Mouse (Mus musculus) forebrain, embryonic 16.5 days (tissue): Measurements from ENCODE around the gene Plin5. TPM values are rescaled to one million over a fixed set of nuclear protein-coding genes. Genes with fewer than 3 reads are reported as not detected.

Experiments
- ATAC-seq: fragments of 200-750 bp; cut with Nextera tagmentation; 2 replicates; pipeline ENCODE4 v1.8.0; 2017; ENCODE audit warnings: mild to moderate bottlenecking, moderate library complexity
- H3K27ac ChIP-seq: fragments of 300-500 bp; sonication (generic); 2 replicates; pipeline ENCODE4 v1.5.1; 2014; ENCODE audit warnings: low read length, control low read depth
- H3K27me3 ChIP-seq: fragments of 300-500 bp; sonication (generic); replicated peaks from 2 replicates; pipeline ENCODE4 v1.6.1; 2014; ENCODE audit warnings: low read length; ENCODE audit not compliant: control insufficient read depth, insufficient read depth
- H3K36me3 ChIP-seq: fragments of 300-500 bp; sonication (generic); 2 replicates; pipeline ENCODE4 v1.6.1; 2014; ENCODE audit not compliant: control insufficient read depth, insufficient read depth
- H3K4me1 ChIP-seq: fragments of 300-500 bp; sonication (generic); replicated peaks from 2 replicates; pipeline ENCODE4 v1.6.1; 2014; ENCODE audit warnings: low read length; ENCODE audit not compliant: control insufficient read depth, insufficient read depth
- H3K4me2 ChIP-seq: fragments of 300-500 bp; sonication (generic); 2 replicates; pipeline ENCODE4 v1.6.1; 2014; ENCODE audit warnings: mild to moderate bottlenecking, low read length, control low read depth
- H3K4me3 ChIP-seq: fragments of 300-500 bp; sonication (generic); replicated peaks from 2 replicates; pipeline ENCODE4 v1.5.1; 2014; ENCODE audit warnings: mild to moderate bottlenecking, low read length, control low read depth
- H3K9ac ChIP-seq: fragments of 300-500 bp; sonication (generic); replicated peaks from 2 replicates; pipeline ENCODE4 v1.6.1; 2014; ENCODE audit warnings: low read depth, low read length, control low read depth
- H3K9me3 ChIP-seq: fragments of 300-500 bp; sonication (generic); 2 replicates; pipeline ENCODE4 v1.6.1; 2016; ENCODE audit warnings: low read length; ENCODE audit not compliant: control insufficient read depth
- WGBS: fragments of 180-500 bp; shearing (Covaris S2); extraction: QIAGEN DNeasy Blood & Tissue Kit; methylation state at CpG from one replicate; pipeline ENCODE4 v1.1.7; 2014; 5-methylcytosine and 5-hydroxymethylcytosine counted together
- polyA plus RNA-seq: library from polyadenylated mRNA; unstranded; fragments of >200 nt; fragmentation: Nextera tagmentation; extraction: Ambion mirVana; gene quantifications from 2 replicates; pipeline ENCODE4 v1.2.1, GENCODE M21; 2015

The Plin5 gene
- polyA plus RNA-seq, 1 experiment from 2014 or later: 1.4 TPM

GRCm38 (mm10) chr17:56124377-56125275 is 7.2 kb upstream of the Plin5 start:
- Histone ChIP-seq H3K4me1 (peaks cover 3% of the 10 kb centered on the region; the same call in 1 of the 2 replicates), H3K4me3 (peak overlapping the region; percentile 18; the same call in 1 of the 2 replicates), H3K36me3 (peaks cover 20% of the 10 kb centered on the region), H3K9me3 (peaks cover 13% of the 10 kb centered on the region), H3K27me3 (peaks cover 48% of the 10 kb centered on the region), H3K4me2 (peak overlapping the region; percentile 43), H3K27ac (no peak overlapping the region), H3K9ac (peak overlapping the region; percentile 35)
- peak; percentile 13 for ATAC-seq
- 7% methylated on average over 59 of the region's 59 CpGs for WGBS

GRCm38 (mm10) chr17:56123681-56124340 is 6.4 kb upstream of the Plin5 start:
- no peak for ATAC-seq
- H3K27ac ChIP-seq: no peak overlapping the region
- peaks cover 13% of the 10 kb centered on the region for H3K9me3 ChIP-seq
- 50% methylated on average over 59 of the region's 59 CpGs for WGBS
- H3K4me1 ChIP-seq: peaks cover 3% of the 10 kb centered on the region; the same call in 1 of the 2 replicates
- 0 out of 2 replicates have a peak overlapping the region, but pooled peaks have one; percentile 18 for H3K4me3 ChIP-seq
- H3K27me3 ChIP-seq: peaks cover 52% of the 10 kb centered on the region
- H3K9ac ChIP-seq: no peak overlapping the region
- peak overlapping the region; percentile 43; the same call in 1 of the 2 replicates for H3K4me2 ChIP-seq
- peaks cover 17% of the 10 kb centered on the region for H3K36me3 ChIP-seq

GRCm38 (mm10) chr17:56123161-56123560 is 5.8 kb upstream of the Plin5 start:
- Histone ChIP-seq H3K27ac (no peak overlapping the region), H3K9ac (no peak overlapping the region), H3K4me1 (peaks cover 3% of the 10 kb centered on the region; the same call in 1 of the 2 replicates), H3K27me3 (peaks cover 53% of the 10 kb centered on the region), H3K9me3 (peaks cover 13% of the 10 kb centered on the region), H3K4me3 (no peak overlapping the region), H3K4me2 (no peak overlapping the region), H3K36me3 (peaks cover 17% of the 10 kb centered on the region)
- WGBS: 91% methylated on average over 12 of the region's 12 CpGs
- no peak for ATAC-seq

GRCm38 (mm10) chr17:56121826-56122225 is 4.4 kb upstream of the Plin5 start, which contains the start of gene Lrg1:
TSS of gene Lrg1 (minus strand) at chr17:56122001.
- no peak within 1 kb of the TSS for H3K4me3 ChIP-seq
- 62% methylated on average over 2 of the region's 2 CpGs for whole genome bisulfite sequencing
- peaks cover 13% of the 10 kb centered on the region for H3K9me3 ChIP-seq
- H3K9ac ChIP-seq: no peak within 1 kb of the TSS
- peaks cover 62% of the 10 kb centered on the region for H3K27me3 ChIP-seq
- ATAC-seq: no peak
- H3K4me2 ChIP-seq: no peak within 1 kb of the TSS
- peaks cover 15% of the 10 kb centered on the region for H3K36me3 ChIP-seq
- no peak within 1 kb of the TSS for H3K27ac ChIP-seq
- H3K4me1 ChIP-seq: peaks cover 10% of the 10 kb centered on the region

- 9% methylated on average over 66 of the region's 66 CpGs for WGBS
These were observed 2.8 kb upstream of the Plin5 start for GRCm38 (mm10) chr17:56119981-56120880.

GRCm38 (mm10) chr17:56119431-56119830 is 2.0 kb upstream of the Plin5 start:
- peaks cover 10% of the 10 kb centered on the region for H3K4me1 ChIP-seq
- no peak overlapping the region for H3K4me2 ChIP-seq
- no peak overlapping the region for H3K27ac ChIP-seq
- WGBS: 46% methylated on average over 12 of the region's 12 CpGs
- H3K9ac ChIP-seq: no peak overlapping the region
- ATAC-seq: no peak
- peaks cover 57% of the 10 kb centered on the region for H3K27me3 ChIP-seq
- H3K9me3 ChIP-seq: peaks cover 13% of the 10 kb centered on the region
- H3K36me3 ChIP-seq: peaks cover 11% of the 10 kb centered on the region
- no peak overlapping the region for H3K4me3 ChIP-seq

More at GRCm38 (mm10) chr17:56119981-56120880, 2.8 kb upstream of the Plin5 start:
- H3K27ac ChIP-seq: no peak overlapping the region
- peaks cover 13% of the 10 kb centered on the region for H3K36me3 ChIP-seq
- H3K4me1 ChIP-seq: peaks cover 10% of the 10 kb centered on the region
- H3K9me3 ChIP-seq: peaks cover 13% of the 10 kb centered on the region
- H3K4me2 ChIP-seq: no peak overlapping the region
- H3K4me3 ChIP-seq: no peak overlapping the region
- peaks cover 63% of the 10 kb centered on the region for H3K27me3 ChIP-seq
- no peak overlapping the region for H3K9ac ChIP-seq
- ATAC-seq: no peak

GRCm38 (mm10) chr17:56116193-56116592 is 1.2 kb downstream of the Plin5 start:
- WGBS: 81% methylated on average over 10 of the region's 10 CpGs

GRCm38 (mm10) chr17:56112743-56113142 is 4.7 kb downstream of the Plin5 start:
- H3K9ac ChIP-seq: no peak overlapping the region
- no peaks in the 10 kb centered on the region for H3K9me3 ChIP-seq
- H3K27me3 ChIP-seq: peaks cover 9% of the 10 kb centered on the region; the same call in 1 of the 2 replicates
- no peak overlapping the region for H3K27ac ChIP-seq
- ATAC-seq: no peak
- peaks cover 7% of the 10 kb centered on the region for H3K4me1 ChIP-seq
- no peaks in the 10 kb centered on the region for H3K36me3 ChIP-seq
- H3K4me2 ChIP-seq: no peak overlapping the region
- no peak overlapping the region for H3K4me3 ChIP-seq
- 73% methylated on average over 3 of the region's 3 CpGs for WGBS

More at GRCm38 (mm10) chr17:56116193-56116592, 1.2 kb downstream of the Plin5 start:
- H3K36me3 ChIP-seq: no peaks in the 10 kb centered on the region
- H3K9me3 ChIP-seq: no peaks in the 10 kb centered on the region
- no peak for ATAC-seq
- no peak overlapping the region for H3K4me2 ChIP-seq
- no peak overlapping the region for H3K9ac ChIP-seq
- peaks cover 7% of the 10 kb centered on the region for H3K4me1 ChIP-seq
- H3K27ac ChIP-seq: no peak overlapping the region
- H3K4me3 ChIP-seq: no peak overlapping the region
- H3K27me3 ChIP-seq: peaks cover 32% of the 10 kb centered on the region
